Mouse (Mus musculus) embryonic stem cell, embryonic (primary cell): ENCODE measurements around the gene Mag.

Experiments used
- CTCF ChIA-PET, 4 experiments: fragments of 300-600 bp in 2 of 4; fragments of 350-600 bp in 2 of 4; sonication (Branson Sonifier 250); formaldehyde crosslinking; loops; one replicate each; lab custom pipeline; 2022; ENCODE audit warnings: inconsistent platforms in 2 of 4; lab: Charles Lee
- POLR2A ChIA-PET, 4 experiments: fragments of 300-600 bp in 2 of 4; fragments of 350-600 bp in 2 of 4; sonication (Branson Sonifier 250); formaldehyde crosslinking; loops; one replicate each; lab custom pipeline; 2022; ENCODE audit warnings: antibody characterized with exemption in 4 of 4, inconsistent platforms in 1 of 4; lab: Charles Lee

Mag gene

DNA sequence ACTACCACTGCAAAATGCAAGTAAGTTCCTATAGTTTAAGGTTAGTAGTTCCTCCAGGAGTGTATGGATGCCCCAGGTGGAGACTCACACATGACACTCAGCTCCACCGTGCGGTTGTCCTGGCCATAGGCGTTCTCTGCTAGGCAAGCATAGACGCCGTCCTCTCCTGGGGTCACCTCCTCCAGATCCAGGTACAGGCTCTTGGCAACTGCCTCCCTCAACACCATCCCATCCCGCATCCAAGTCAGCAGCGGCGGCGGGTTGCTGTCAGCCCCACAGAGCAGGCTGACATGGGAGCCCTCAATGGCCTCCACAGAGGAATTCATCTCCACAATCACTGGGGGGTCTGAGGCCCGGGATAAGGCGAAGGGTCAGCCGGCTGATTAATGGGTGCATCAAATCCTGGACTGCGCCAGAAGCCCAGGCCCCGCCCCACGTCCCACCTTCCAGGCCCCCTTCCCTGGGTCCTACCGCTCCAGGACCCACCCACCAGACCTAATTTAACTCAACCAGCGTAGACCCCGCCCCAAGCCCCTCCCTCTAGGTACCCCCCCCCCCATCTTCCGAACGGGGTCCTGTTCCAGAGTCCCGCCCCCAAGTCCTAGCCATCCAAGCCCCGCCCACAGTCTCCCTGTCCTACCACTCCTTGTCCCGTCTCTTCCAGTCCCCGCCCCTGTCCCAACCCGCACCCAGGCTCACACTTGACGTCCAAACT is 6.2 kb downstream of the Mag start:
- POLR2A ChIA-PET = interaction anchor here in 1 of 4 experiments (0.6 kb wide), 1 partner anchor 11 kb away, joined by 3 read pairs; no protein-coding TSS in a partner anchor
- CTCF ChIA-PET = interaction anchor here in 1 of 4 experiments (0.6 to 1.1 kb wide), 2 partner anchors 10 to 95 kb away, joined by 3 to 4 read pairs; no protein-coding TSS in a partner anchor

DNA sequence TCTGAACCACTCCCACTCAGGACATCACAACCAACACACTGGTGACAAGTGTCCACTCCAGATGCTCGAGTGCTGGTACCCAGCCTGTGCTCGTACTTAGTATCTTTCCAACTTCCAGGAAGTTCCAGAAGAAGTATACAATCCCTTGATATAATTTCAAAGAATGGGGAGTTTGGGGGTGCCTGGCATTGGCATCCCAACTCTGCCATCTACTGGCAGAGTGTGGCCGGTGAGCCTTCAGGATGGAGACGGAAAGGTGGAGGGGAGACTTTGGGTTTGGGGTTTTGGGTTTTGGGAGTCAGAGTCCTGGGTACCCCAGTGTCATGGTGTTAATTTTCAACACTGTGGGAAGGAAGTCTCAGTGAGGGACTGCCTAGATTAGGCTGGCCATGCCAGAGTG is 10.6 kb downstream of the Mag start:
- ChIA-PET POLR2A (interaction anchor here in 1 of 4 experiments (0.9 to 1.2 kb wide), 2 partner anchors 52 to 64 kb away, joined by 3 to 4 read pairs; partner anchors contain the start of gene Usf2), CTCF (interaction anchor here in 2 of 4 experiments (0.7 to 1.3 kb wide), 3 partner anchors 31 to 93 kb away, joined by 3 read pairs; no protein-coding TSS in a partner anchor)

DNA sequence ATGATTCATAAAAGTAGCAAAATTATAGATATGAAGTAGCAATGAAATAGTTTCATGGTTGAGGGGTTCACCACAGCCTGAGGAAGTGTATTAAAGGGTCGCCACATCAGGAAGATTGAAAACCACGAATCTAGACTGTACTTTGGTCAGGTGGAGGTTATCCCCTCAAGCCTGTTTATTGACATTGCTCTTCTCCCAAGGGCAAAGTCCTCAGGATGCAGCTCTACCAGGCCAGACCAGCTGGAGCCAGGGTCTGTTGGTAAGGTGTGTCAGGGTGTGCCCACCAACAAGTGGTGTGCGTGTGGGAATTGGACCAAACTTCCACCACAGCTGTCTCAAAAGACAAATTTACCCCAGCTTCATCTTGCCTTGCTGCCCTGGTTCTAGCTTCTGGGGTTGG is 19.5 kb downstream of the Mag start:
- POLR2A ChIA-PET = interaction anchor here in 1 of 4 experiments (1.1 kb wide), 1 partner anchor 8 kb away, joined by 3 read pairs; no protein-coding TSS in a partner anchor
- CTCF ChIA-PET = interaction anchor here in 1 of 4 experiments (0.8 kb wide), 1 partner anchor 117 kb away, joined by 3 read pairs; no protein-coding TSS in a partner anchor

DNA sequence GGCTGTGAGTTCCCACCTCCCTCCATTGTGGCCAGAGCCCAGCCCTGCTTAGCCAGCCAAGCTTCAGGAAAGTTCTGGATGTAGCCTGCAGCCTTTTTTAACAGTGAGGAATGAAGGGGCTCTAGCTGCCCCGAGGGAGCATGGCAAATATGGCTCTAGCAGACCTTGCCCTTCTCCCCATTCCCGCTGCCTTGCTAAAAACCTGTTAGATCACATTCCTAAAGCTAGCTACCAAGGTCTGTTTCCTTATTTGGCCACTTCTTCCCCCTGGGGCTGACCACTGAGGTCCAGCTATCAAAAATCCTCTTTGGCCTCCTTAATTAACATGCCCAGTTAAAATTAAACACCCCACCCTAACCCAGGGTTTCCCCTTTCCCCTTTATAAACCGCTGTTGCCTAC is 22.2 kb downstream of the Mag start:
- ChIA-PET CTCF (no interaction called here), POLR2A (interaction anchor here in 2 of 4 experiments (0.6 to 0.9 kb wide), 3 partner anchors 13 to 241 kb away, joined by 3 to 5 read pairs (median 3); no protein-coding TSS in a partner anchor)

DNA sequence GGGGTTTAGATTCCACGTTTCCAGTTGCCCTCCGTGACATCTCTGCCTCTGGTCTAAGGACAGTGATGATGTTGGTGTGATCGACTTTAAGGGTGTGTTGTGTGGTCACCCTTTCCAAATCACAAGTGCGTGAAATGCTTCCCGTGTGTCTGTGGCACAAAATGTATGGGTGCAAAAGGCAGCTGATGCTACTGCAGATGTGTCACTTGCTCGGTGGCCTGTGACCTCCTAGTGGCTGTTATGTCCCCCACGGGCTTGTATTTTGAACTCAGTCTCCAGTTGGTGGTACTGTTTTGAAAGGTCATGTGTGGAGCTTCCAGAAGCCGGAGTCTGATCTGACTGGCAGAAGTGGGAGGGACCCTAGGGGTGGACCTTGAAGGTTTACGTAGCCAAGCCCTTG is 22.9 kb downstream of the Mag start:
- ChIA-PET CTCF (interaction anchor here in 1 of 4 experiments (0.6 kb wide), 1 partner anchor 32 kb away, joined by 4 read pairs; no protein-coding TSS in a partner anchor), POLR2A (interaction anchor here in 1 of 4 experiments (0.9 kb wide), 1 partner anchor 13 kb away, joined by 3 read pairs; no protein-coding TSS in a partner anchor)

DNA sequence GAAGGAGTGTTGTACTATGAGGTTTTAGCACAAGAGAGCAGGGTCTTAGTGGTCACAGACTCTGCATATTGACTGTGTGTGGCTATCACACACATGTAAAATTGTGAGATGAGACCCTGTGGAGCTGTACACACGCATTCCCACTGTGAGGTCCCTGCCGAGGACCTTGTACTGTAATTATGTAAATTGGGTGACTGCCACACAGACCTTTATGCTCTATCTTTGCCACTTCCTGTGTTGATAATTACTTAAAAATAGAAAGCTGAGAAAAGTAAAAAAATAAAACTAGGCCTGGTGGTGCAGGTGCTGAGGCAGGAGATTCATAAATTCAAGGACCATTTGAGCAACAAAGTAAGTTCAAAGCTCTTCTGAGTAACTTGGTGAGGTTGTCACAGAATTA is 24.0 kb downstream of the Mag start:
- POLR2A ChIA-PET = no interaction called here

DNA sequence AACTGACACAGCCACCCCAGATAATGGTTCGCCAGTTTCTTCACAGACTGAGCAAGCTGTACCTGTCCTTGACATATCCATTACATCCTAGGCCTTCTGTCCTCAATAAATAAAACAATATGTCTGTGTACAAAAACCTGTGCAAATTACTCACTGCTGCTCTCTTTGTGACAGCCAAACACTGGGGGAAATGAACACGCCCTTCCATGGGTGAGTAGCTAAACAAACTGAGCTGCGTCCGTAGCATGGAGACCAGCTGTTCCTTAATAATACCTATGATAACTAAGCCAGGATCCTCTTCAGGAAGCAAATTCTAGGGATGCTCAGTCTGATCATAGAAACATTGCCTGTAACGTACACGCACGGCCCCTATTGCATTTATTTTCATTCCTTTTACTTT is 25.9 kb downstream of the Mag start:
- ChIA-PET CTCF (interaction anchor here in 2 of 4 experiments (0.6 to 1.0 kb wide), 2 partner anchors 16 to 30 kb away, joined by 3 to 5 read pairs; no protein-coding TSS in a partner anchor), POLR2A (interaction anchor here in 1 of 4 experiments (0.9 to 1.5 kb wide), 2 partner anchors 16 to 182 kb away, joined by 3 to 4 read pairs; no protein-coding TSS in a partner anchor)

More for the DNA sequence above, 24.0 kb downstream of the Mag start:
- CTCF ChIA-PET = interaction anchor here in 1 of 4 experiments (0.7 kb wide), 1 partner anchor 66 kb away, joined by 6 read pairs; the partner anchor contains the start of gene Usf2

DNA sequence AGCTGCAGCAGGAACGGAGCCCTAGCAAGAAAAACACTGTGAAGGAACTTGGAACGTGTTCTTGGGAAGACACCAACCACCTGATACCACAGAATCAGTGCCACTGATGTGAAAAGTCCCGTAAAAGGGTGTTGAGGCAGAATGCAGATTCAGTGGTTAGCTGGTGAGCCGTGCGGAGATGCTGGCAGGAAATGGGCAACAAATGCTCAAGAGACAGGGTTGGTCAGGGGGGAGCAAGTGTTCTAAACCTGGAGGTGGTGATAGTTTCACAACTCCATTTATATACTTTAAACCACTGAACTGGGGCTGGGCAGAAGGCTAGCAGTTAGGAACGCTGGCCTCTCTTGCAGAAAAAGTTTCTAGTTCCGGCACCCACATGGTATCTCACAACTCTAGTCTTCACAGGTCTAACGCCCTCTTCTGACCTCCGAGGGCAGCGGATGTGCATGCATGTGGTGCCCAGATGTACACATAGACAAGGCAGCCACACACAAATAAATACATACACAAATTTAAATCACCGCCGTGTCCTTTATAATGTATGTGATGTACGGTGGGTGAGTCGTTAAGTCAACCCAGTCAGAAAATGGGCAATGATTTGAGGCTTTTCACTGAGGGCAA is 27.0 kb downstream of the Mag start:
- ChIA-PET POLR2A (interaction anchor here in 1 of 4 experiments (1.1 kb wide), 1 partner anchor 8 kb away, joined by 3 read pairs; no protein-coding TSS in a partner anchor), CTCF (interaction anchor here in 1 of 4 experiments (0.6 kb wide), 1 partner anchor 219 kb away, joined by 3 read pairs; no protein-coding TSS in a partner anchor)

DNA sequence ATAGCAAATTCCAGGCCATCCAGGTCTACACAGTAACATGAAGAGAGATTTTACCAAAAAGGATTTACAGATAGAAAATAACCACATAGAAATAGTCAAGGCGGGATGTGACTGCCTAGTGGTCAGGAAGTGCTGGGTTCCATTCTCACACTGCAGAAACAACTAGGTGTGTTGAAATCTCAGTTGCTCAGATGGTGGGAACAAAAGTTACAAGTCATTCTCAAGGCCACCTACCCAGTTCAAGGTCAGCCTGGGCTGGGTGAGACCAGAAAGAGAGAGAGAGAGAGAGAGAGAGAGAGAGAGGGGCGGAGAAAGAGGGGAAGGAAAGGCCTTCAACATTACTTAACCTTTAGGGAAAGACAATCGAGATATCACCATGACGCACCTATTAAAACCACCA is 27.8 kb downstream of the Mag start:
- ChIA-PET POLR2A (interaction anchor here in 1 of 4 experiments (1.1 kb wide), 1 partner anchor 9 kb away, joined by 3 read pairs; no protein-coding TSS in a partner anchor), CTCF (no interaction called here)

DNA sequence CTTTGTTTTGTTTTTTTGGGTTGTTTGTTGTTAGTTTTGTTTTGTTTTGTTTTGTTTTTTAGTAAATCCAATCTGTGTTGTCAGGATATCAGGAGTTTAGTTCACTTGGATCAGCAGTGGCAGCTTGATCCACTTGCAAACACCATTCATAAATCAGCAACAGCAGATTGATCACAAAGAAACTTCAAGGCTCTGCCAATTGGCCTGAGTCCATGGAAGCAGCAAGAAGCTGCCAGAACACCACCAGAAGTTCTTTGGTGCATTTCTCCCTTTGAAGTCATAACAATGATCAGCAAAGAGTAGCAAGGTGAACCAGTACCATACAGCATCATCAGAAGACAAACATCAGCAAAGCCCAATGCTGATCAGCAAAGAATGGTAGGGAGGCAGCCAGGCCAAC is 30.6 kb downstream of the Mag start:
- ChIA-PET POLR2A (interaction anchor here in 1 of 4 experiments (0.9 to 1.0 kb wide), 3 partner anchors 10 to 128 kb away, joined by 3 to 4 read pairs (median 4); no protein-coding TSS in a partner anchor), CTCF (interaction anchor here in 2 of 4 experiments (1.4 to 4.2 kb wide), 5 partner anchors 10 to 194 kb away, joined by 3 to 18 read pairs (median 4); partner anchors contain the start of genes Fam187b (in 1 of the 2) and Lsr (in 1 of the 2))

DNA sequence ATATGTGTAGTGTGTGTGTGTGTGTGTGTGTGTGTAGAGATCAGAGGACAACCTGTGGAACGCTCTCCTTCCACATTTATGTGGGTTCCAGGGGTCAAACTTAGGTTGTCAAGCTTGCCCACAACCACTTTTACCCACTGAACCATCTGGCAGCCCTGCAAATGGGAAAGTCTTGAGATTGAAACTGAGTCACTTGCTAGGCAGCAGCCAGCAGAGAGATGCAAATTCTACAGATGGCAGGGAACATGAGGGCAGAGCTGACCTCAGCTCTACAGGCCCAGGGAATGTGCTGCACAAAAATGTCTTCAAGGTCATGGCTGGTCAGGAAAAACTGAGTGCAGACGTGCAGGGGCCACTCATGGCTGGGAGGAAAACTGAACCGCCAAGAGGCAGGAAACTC is 33.3 kb downstream of the Mag start:
- ChIA-PET POLR2A (no interaction called here), CTCF (interaction anchor here in 2 of 4 experiments (1.5 to 4.2 kb wide), 3 partner anchors 8 to 76 kb away, joined by 3 to 18 read pairs (median 4); no protein-coding TSS in a partner anchor)

DNA sequence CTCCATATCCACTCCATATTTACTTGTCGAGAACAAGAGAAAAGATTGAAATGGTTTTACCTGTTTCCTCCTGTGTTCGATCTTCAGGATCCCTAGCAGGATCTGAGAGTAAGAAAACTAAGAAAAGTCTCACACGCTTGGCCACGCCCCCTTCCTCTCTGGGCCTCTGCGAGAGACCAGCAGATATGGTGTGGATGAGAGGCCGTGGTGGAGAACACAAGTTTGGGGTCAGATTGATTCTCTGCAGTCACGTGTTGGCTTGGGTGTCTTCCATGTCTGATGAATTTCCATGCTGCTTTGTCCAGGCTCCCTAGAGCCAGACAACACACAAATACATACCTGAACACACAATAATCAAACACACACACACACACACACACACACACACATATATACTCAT is 34.5 kb downstream of the Mag start, which contains the start of gene Cd22:
Gene Cd22 (minus strand): TSS at position 167 of the 400 bp plus-strand sequence.
- CTCF ChIA-PET = interaction anchor here in 1 of 4 experiments (1.1 kb wide), 1 partner anchor 21 kb away, joined by 4 read pairs; no protein-coding TSS in a partner anchor

DNA sequence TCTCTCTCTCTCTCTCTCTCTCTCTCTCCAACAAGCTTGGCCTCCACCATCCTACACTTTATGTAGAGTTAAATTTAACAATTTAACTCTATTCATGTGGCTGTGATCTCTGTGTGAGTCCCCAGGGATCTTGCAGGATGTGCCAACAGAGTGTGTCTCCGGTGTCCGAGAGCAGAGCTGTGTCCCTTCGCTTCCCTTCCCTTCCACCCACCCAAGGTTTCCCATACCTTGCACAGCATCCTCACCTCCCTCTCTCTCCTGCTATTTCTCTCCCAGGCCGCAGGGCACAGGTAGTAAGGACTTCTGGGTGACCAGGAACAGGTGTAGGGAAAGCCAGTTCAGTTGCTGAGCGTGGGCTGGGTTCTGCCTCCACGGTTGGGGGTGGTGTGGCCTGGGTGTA is 35.7 kb downstream of the Mag start:
- CTCF ChIA-PET = interaction anchor here in 2 of 4 experiments (0.6 to 1.1 kb wide), 3 partner anchors 20 to 219 kb away, joined by 3 to 4 read pairs (median 3); no protein-coding TSS in a partner anchor

More for the DNA sequence above, 34.5 kb downstream of the Mag start, which contains the start of gene Cd22:
- POLR2A ChIA-PET = no interaction called here

DNA sequence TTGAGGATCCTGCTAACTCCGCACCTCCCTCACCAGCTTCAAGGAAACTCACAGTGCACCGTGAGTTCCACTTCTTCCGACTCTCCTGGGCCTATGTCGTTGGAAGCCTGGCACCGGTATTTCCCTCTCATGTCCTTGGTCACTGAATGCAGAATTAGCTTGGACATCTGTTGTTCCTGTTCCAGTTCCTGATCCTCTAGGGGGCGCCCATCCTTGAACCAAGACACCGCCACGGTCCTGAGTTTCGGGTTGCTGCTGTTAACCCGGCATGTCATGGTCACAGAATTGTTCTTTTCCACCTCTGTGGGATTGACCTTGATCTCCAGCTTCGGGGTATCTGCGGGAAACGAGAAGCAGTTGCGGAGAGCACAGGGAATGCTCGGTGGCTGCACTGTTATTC is 41.6 kb downstream of the Mag start:
- ChIA-PET CTCF (interaction anchor here (0.6 to 3.0 kb wide), 53 partner anchors 9 to 1856 kb away, joined by 3 to 39 read pairs (median 4); partner anchors contain the start of genes Ffar1 (in 3 of the 4), Fam187b (in 2 of the 4), Lsr (in 2 of the 4) and Ffar2 (in 1 of the 4)), POLR2A (interaction anchor here (0.5 to 2.7 kb wide), 20 partner anchors 10 to 194 kb away, joined by 3 to 16 read pairs (median 4); partner anchors contain the start of genes Ffar1 (in 2 of the 4), Usf2 (in 2 of the 4) and Ffar3 (in 1 of the 4))

More for the DNA sequence above, 35.7 kb downstream of the Mag start:
- POLR2A ChIA-PET = interaction anchor here in 1 of 4 experiments (0.7 to 1.2 kb wide), 4 partner anchors 13 to 68 kb away, joined by 3 to 4 read pairs (median 4); no protein-coding TSS in a partner anchor

DNA sequence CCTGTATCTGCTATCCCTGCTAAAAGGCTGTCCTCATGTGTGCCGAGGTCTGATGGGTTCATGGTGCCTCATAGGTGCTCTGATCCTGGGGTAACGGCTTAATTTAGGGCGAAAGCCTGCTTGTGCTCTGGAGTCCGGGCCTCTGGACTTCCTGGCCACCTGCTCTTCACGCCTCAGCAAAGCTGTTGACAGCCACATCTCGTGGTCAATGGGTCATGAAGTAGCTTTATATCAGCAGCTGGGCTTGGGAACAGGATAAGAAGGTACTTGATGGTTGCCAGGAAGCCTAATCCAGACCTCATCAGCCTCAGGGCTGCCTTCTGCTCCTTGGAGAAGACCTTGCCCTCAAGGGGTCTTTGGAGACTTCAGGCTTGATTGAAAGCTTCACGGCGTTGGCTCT is 51.3 kb downstream of the Mag start:
- POLR2A ChIA-PET = interaction anchor here in 2 of 4 experiments (0.6 to 0.9 kb wide), 2 partner anchors 16 to 73 kb away, joined by 4 to 8 read pairs; no protein-coding TSS in a partner anchor
- CTCF ChIA-PET = interaction anchor here (0.7 to 6.7 kb wide), 6 partner anchors 10 to 296 kb away, joined by 3 to 202 read pairs (median 4); partner anchors contain the start of genes Fam187b (in 1 of the 4) and Lsr (in 1 of the 4)

DNA sequence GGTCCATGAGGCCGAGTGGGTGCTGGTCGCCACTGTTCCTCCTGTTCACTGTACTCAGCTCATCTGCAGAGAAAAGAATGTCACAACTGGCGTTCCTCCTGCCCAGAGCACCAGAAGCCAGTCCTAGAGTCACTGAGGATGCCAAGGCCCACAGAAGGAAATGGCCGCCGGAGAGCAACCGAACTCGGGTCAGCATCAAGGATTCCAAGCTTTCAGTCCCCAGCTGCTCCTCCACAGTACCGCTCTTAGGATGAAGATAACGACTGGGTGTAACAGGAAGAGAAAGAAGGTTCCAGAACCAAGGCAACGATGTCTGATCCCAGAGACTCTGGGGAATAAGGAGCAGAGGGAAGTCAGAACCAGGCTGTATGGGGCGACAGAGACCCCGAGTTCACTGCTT is 53.2 kb downstream of the Mag start, which contains the start of gene Ffar1:
Gene Ffar1 (minus strand): TSS at position 101 of the 400 bp plus-strand sequence.
- POLR2A ChIA-PET = interaction anchor here in 2 of 4 experiments (0.6 to 2.7 kb wide), 11 partner anchors 9 to 176 kb away, joined by 3 to 9 read pairs (median 3); no protein-coding TSS in a partner anchor

More for the DNA sequence above, 53.2 kb downstream of the Mag start, which contains the start of gene Ffar1:
- CTCF ChIA-PET = interaction anchor here (0.5 to 6.7 kb wide), 15 partner anchors 8 to 623 kb away, joined by 3 to 202 read pairs (median 6); partner anchors contain the start of genes Fam187b (in 1 of the 4), Haus5 (in 1 of the 4) and Lsr (in 1 of the 4)
